8 mouse cellular contexts compared by ENCODE assay signal in genomic region chr10:70095506-70096270, GRCm38 (mm10). TPM values are rescaled to one million over a fixed set of nuclear protein-coding genes. Genes with fewer than 3 reads are reported as not detected.
DNase-seq lines count a peak whose midpoint lies in the region; ATAC-seq and TF ChIP-seq lines count a peak whose summit lies in the region.

No protein-coding gene starts in this region.

- H3K4me2 ChIP-seq in heart, embryonic 12.5 days: peak overlapping the region; percentile 78
- H3K4me2 ChIP-seq in limb, embryonic 15.5 days: peak overlapping the region; percentile 77

- no peak for ATAC-seq in heart, embryonic 12.5 days (ENCODE audit: insufficient number of reproducible peaks, low FRiP score)
- no peak for ATAC-seq in limb, embryonic 15.5 days (ENCODE audit: insufficient number of reproducible peaks, low FRiP score, low TSS enrichment, low read depth)

- 22% methylated on average over 13 of the region's 13 CpGs for WGBS in heart, embryonic 12.5 days
- 13% methylated on average over 13 of the region's 13 CpGs for WGBS in limb, embryonic 15.5 days

- H3K4me3 ChIP-seq in layer of hippocampus, adult 2 months: peak overlapping the region; percentile 74
- H3K4me3 ChIP-seq in heart, embryonic 12.5 days: peak overlapping the region; percentile 97
- peak overlapping the region; percentile 98 for H3K4me3 ChIP-seq in limb, embryonic 15.5 days

- 0 out of 2 replicates have a peak, but pooled peaks cover 3% of the 10 kb centered on the region for H3K36me3 ChIP-seq in heart, embryonic 12.5 days
- H3K36me3 ChIP-seq in limb, embryonic 15.5 days: no peaks in the 10 kb centered on the region

- no peak for TF ChIP-seq CTCF in layer of hippocampus, adult 2 months (conservative IDR thresholded peaks at IDR 0.05)

- peak overlapping the region; percentile 94 for H3K27ac ChIP-seq in layer of hippocampus, adult 2 months
- H3K27ac ChIP-seq in heart, embryonic 12.5 days (ENCODE audit: poor library complexity, severe bottlenecking): peak overlapping the region; percentile 92
- peak overlapping the region; percentile 93 for H3K27ac ChIP-seq in limb, embryonic 15.5 days

- H3K9me3 ChIP-seq in heart, embryonic 12.5 days (replicated peaks): no peaks in the 10 kb centered on the region
- H3K9me3 ChIP-seq in limb, embryonic 15.5 days: no peaks in the 10 kb centered on the region

- peak overlapping the region; percentile 68 for H3K9ac ChIP-seq in heart, embryonic 12.5 days
- no peak overlapping the region for H3K9ac ChIP-seq in limb, embryonic 15.5 days

- H3K4me1 ChIP-seq in heart, embryonic 12.5 days (replicated peaks): peaks cover 39% of the 10 kb centered on the region
- peaks cover 38% of the 10 kb centered on the region for H3K4me1 ChIP-seq in limb, embryonic 15.5 days

- DNase-seq in layer of hippocampus, adult 2 months (ENCODE audit: low spot score in 2 of 2): no peak
- DNase-seq in layer of hippocampus, adult 8-10 months (ENCODE audit: low spot score in 2 of 2): no peak
- peak; percentile 46 for DNase-seq in Muller cell, postnatal 12 days (ENCODE audit: inconsistent ontology term)
- DNase-seq in spleen, postnatal 10 days (ENCODE audit: low spot score in 2 of 2): peak; percentile 36 to 44
- DNase-seq in right cerebral cortex, postnatal 36 days (ENCODE audit: low spot score in 2 of 2): no peak
- DNase-seq in frontal cortex, adult 2 months (ENCODE audit: extremely low spot score in 1 of 2, low spot score in 1 of 2): no peak

- no peaks in the 10 kb centered on the region for H3K27me3 ChIP-seq in heart, embryonic 12.5 days (replicated peaks)
- no peaks in the 10 kb centered on the region for H3K27me3 ChIP-seq in limb, embryonic 15.5 days

RNA-seq across cellular contexts. Expression of gene Ccdc6, which starts 1.2 kb away (rescaled TPM):
- 10 to 100 TPM; 60.5 to 65.6 TPM for total RNA-seq in layer of hippocampus, adult 2 months (2021)
- total RNA-seq in layer of hippocampus, adult 8-10 months (2022): 10 to 100 TPM; 56.7 to 70.6 (median 66.3) TPM
- polyA plus RNA-seq in heart, embryonic 12.5 days (2016; fragmentation: Nextera tagmentation; extraction: Ambion mirVana): 16.2 and 16.9 TPM in 2 replicates
- 17.2 and 18.2 TPM in 2 replicates for polyA plus RNA-seq in limb, embryonic 15.5 days (2015; fragmentation: Nextera tagmentation; extraction: Ambion mirVana)
- 22.6 and 23.7 TPM in 2 replicates for polyA plus RNA-seq in frontal cortex, adult 2 months (2012; rRNA removed)

Comparison
In these comparisons a context has a peak if more than half of its experiments do, and no peak if none do; other contexts are left out.
1. DNase-seq: peak in Muller cell, postnatal 12 days (single experiment) and spleen, postnatal 10 days (2 of 2); none in layer of hippocampus, adult 2 months (0 of 2), layer of hippocampus, adult 8-10 months (0 of 2), right cerebral cortex, postnatal 36 days (0 of 2) and frontal cortex, adult 2 months (0 of 2).
2. Peak in every context shown above with its lines, with median percentiles within 50 percentile points of each other: H3K27ac ChIP-seq and H3K4me3 ChIP-seq.